Mouse (Mus musculus) embryonic facial prominence, embryonic 11.5 days (tissue): ENCODE measurements around the gene Gng7. TPM values are rescaled to one million over a fixed set of nuclear protein-coding genes. Genes with fewer than 3 reads are reported as not detected.
A peak's percentile ranks its signal among the peaks of the same experiment; 100 is the strongest.

Experiments
- ATAC-seq: fragments of 200-750 bp; cut with Nextera tagmentation; replicated peaks from 2 replicates; pipeline ENCODE4 v1.8.0; 2017; ENCODE audit warnings: low read depth; ENCODE audit not compliant: insufficient number of reproducible peaks, low FRiP score, low TSS enrichment
- DNase-seq: peaks from one replicate; pipeline ENCODE4 v3.0.0-alpha.2; 2015; ENCODE audit warnings: low spot score
- H3K27ac ChIP-seq: fragments of 300-500 bp; sonication (generic); replicated peaks from 2 replicates; pipeline ENCODE4 v1.5.1; 2014; ENCODE audit warnings: mild to moderate bottlenecking, low read depth, low read length, control low read depth
- H3K27me3 ChIP-seq: fragments of 300-500 bp; sonication (generic); 2 replicates; pipeline ENCODE4 v1.6.1; 2014; ENCODE audit warnings: mild to moderate bottlenecking, low read length, moderate library complexity, mixed read lengths; ENCODE audit not compliant: control insufficient read depth, insufficient read depth
- H3K36me3 ChIP-seq: fragments of 300-500 bp; sonication (generic); replicated peaks from 2 replicates; pipeline ENCODE4 v1.6.1; 2014; ENCODE audit warnings: low read depth, mild to moderate bottlenecking, low read length, moderate library complexity, mixed read lengths; ENCODE audit not compliant: control insufficient read depth, insufficient read depth
- H3K4me1 ChIP-seq: fragments of 300-500 bp; sonication (generic); 2 replicates; pipeline ENCODE4 v1.6.1; 2014; ENCODE audit warnings: low read length, mixed read lengths; ENCODE audit not compliant: control insufficient read depth, insufficient read depth
- H3K4me2 ChIP-seq: fragments of 300-500 bp; sonication (generic); 2 replicates; pipeline ENCODE4 v1.6.1; 2014; ENCODE audit warnings: low read depth, mild to moderate bottlenecking, control low read depth, low read length, moderate library complexity
- H3K4me3 ChIP-seq: fragments of 300-500 bp; sonication (generic); 2 replicates; pipeline ENCODE4 v1.5.1; 2014; ENCODE audit warnings: low read depth, low read length, control low read depth
- H3K9ac ChIP-seq: fragments of 300-500 bp; sonication (generic); replicated peaks from 2 replicates; pipeline ENCODE4 v1.6.1; 2014; ENCODE audit warnings: mild to moderate bottlenecking, control low read depth, low read length
- H3K9me3 ChIP-seq: fragments of 300-500 bp; sonication (generic); replicated peaks from 2 replicates; pipeline ENCODE4 v1.6.1; 2016; ENCODE audit warnings: mild to moderate bottlenecking, low read length, inconsistent platforms, mixed read lengths; ENCODE audit not compliant: control insufficient read depth
- WGBS: fragments of 180-500 bp; shearing (Covaris S2); extraction: QIAGEN DNeasy Blood & Tissue Kit; methylation state at CpG from one replicate; pipeline ENCODE4 v1.1.7; 2014; 5-methylcytosine and 5-hydroxymethylcytosine counted together
- polyA plus RNA-seq: library from polyadenylated mRNA; unstranded; fragments of >200 nt; fragmentation: Nextera tagmentation; extraction: Ambion mirVana; gene quantifications from 2 replicates; pipeline ENCODE4 v1.2.1, GENCODE M21; 2014

Gene Gng7
- polyA plus RNA-seq, 1 experiment from 2014 or later: 5.4 TPM

GRCm38 (mm10) chr10:80952449-80952848 lies 62.3 kb downstream of the Gng7 start:
- H3K4me2 ChIP-seq: no peak overlapping the region
- ATAC-seq (no peak), DNase-seq (no peak)
- WGBS: 70% methylated on average over 15 of the region's 15 CpGs
- no peaks in the 10 kb centered on the region; the same call in 1 of the 2 replicates for H3K4me1 ChIP-seq
- H3K36me3 ChIP-seq: no peaks in the 10 kb centered on the region
- H3K9me3 ChIP-seq: no peaks in the 10 kb centered on the region
- no peaks in the 10 kb centered on the region for H3K27me3 ChIP-seq
- H3K4me3 ChIP-seq: no peak overlapping the region
- H3K9ac ChIP-seq: no peak overlapping the region
- H3K27ac ChIP-seq: no peak overlapping the region

GRCm38 (mm10) chr10:80951761-80952390 lies 62.9 kb downstream of the Gng7 start:
- H3K4me1 ChIP-seq: no peaks in the 10 kb centered on the region; the same call in 1 of the 2 replicates
- no peak overlapping the region for H3K4me3 ChIP-seq
- no peak overlapping the region for H3K9ac ChIP-seq
- no peaks in the 10 kb centered on the region for H3K9me3 ChIP-seq
- DNase-seq (no peak), ATAC-seq (no peak)
- 76% methylated on average over 10 of the region's 10 CpGs for whole genome bisulfite sequencing
- no peaks in the 10 kb centered on the region for H3K36me3 ChIP-seq
- H3K4me2 ChIP-seq: no peak overlapping the region
- no peaks in the 10 kb centered on the region for H3K27me3 ChIP-seq
- no peak overlapping the region for H3K27ac ChIP-seq

GRCm38 (mm10) chr10:80950314-80950713 lies 64.4 kb downstream of the Gng7 start:
- DNase-seq (no peak), ATAC-seq (no peak)
- Histone ChIP-seq H3K36me3 (no peaks in the 10 kb centered on the region), H3K4me2 (no peak overlapping the region), H3K9me3 (no peaks in the 10 kb centered on the region), H3K27ac (no peak overlapping the region), H3K9ac (no peak overlapping the region), H3K4me3 (no peak overlapping the region), H3K4me1 (no peaks in the 10 kb centered on the region; the same call in 1 of the 2 replicates), H3K27me3 (no peaks in the 10 kb centered on the region)
- WGBS: 24% methylated on average over 5 of the region's 5 CpGs

- ATAC-seq (no peak), DNase-seq (no peak)
- no peaks in the 10 kb centered on the region; the same call in 1 of the 2 replicates for H3K4me1 ChIP-seq
- no peak overlapping the region for H3K4me2 ChIP-seq
- H3K36me3 ChIP-seq: no peaks in the 10 kb centered on the region
- no peaks in the 10 kb centered on the region for H3K9me3 ChIP-seq
- WGBS: 68% methylated on average over 3 of the region's 3 CpGs
- H3K27ac ChIP-seq: no peak overlapping the region
- H3K9ac ChIP-seq: no peak overlapping the region
- H3K4me3 ChIP-seq: no peak overlapping the region
- no peaks in the 10 kb centered on the region for H3K27me3 ChIP-seq
These were observed 65.7 kb downstream of the Gng7 start for GRCm38 (mm10) chr10:80949081-80949480.

- Histone ChIP-seq H3K9ac (no peak overlapping the region), H3K9me3 (no peaks in the 10 kb centered on the region), H3K4me2 (no peak overlapping the region), H3K4me3 (no peak overlapping the region), H3K4me1 (no peaks in the 10 kb centered on the region; the same call in 1 of the 2 replicates), H3K27me3 (no peaks in the 10 kb centered on the region), H3K27ac (no peak overlapping the region), H3K36me3 (no peaks in the 10 kb centered on the region)
- 23% methylated on average over 6 of the region's 6 CpGs for WGBS
- no peak for ATAC-seq
- DNase-seq: peak; percentile 47
These were observed 66.2 kb downstream of the Gng7 start for GRCm38 (mm10) chr10:80948570-80948969.

- Histone ChIP-seq H3K4me2 (no peak overlapping the region), H3K9ac (no peak overlapping the region), H3K4me1 (no peaks in the 10 kb centered on the region; the same call in 1 of the 2 replicates), H3K27ac (no peak overlapping the region), H3K4me3 (no peak overlapping the region), H3K9me3 (no peaks in the 10 kb centered on the region), H3K27me3 (no peaks in the 10 kb centered on the region), H3K36me3 (no peaks in the 10 kb centered on the region)
- ATAC-seq (no peak), DNase-seq (no peak)
- 61% methylated on average over 2 of the region's 2 CpGs for whole genome bisulfite sequencing
These were observed 66.9 kb downstream of the Gng7 start for GRCm38 (mm10) chr10:80947802-80948201.

GRCm38 (mm10) chr10:80946684-80947437 lies 67.9 kb downstream of the Gng7 start:
- H3K4me1 ChIP-seq: no peaks in the 10 kb centered on the region; the same call in 1 of the 2 replicates
- no peak overlapping the region for H3K9ac ChIP-seq
- H3K27ac ChIP-seq: no peak overlapping the region
- H3K9me3 ChIP-seq: no peaks in the 10 kb centered on the region
- 65% methylated on average over 14 of the region's 14 CpGs for WGBS
- H3K4me2 ChIP-seq: no peak overlapping the region
- no peak overlapping the region for H3K4me3 ChIP-seq
- H3K36me3 ChIP-seq: no peaks in the 10 kb centered on the region
- no peak for DNase-seq
- ATAC-seq: no peak
- no peaks in the 10 kb centered on the region for H3K27me3 ChIP-seq

- H3K4me1 ChIP-seq: peaks cover 5% of the 10 kb centered on the region; the same call in 1 of the 2 replicates
- DNase-seq (no peak), ATAC-seq (no peak)
- H3K4me3 ChIP-seq: no peak overlapping the region
- no peaks in the 10 kb centered on the region for H3K36me3 ChIP-seq
- no peaks in the 10 kb centered on the region for H3K9me3 ChIP-seq
- H3K9ac ChIP-seq: no peak overlapping the region
- WGBS: 84% methylated on average over 5 of the region's 5 CpGs
- H3K27me3 ChIP-seq: no peaks in the 10 kb centered on the region
- H3K4me2 ChIP-seq: no peak overlapping the region
- no peak overlapping the region for H3K27ac ChIP-seq
These were observed 70.5 kb downstream of the Gng7 start for GRCm38 (mm10) chr10:80944231-80944630.
